Mouse (Mus musculus) embryo, embryonic 11 days (tissue): ENCODE measurements around the gene Nr6a1.

Source experiments
- DNase-seq: peaks from one replicate; pipeline ENCODE4 v3.0.0-alpha.2; 2015

Nr6a1 gene

GRCm38 (mm10) chr2:38711421-38711861 is 216.0 kb downstream of the Nr6a1 start:
- peak; percentile 42 for DNase-seq

- DNase-seq = peak; percentile 59
These were observed 216.9 kb downstream of the Nr6a1 start for GRCm38 (mm10) chr2:38710304-38711241.

GRCm38 (mm10) chr2:38708907-38709688 is 218.4 kb downstream of the Nr6a1 start:
- DNase-seq = no peak

- DNase-seq = no peak
These were observed 220.8 kb downstream of the Nr6a1 start for GRCm38 (mm10) chr2:38706661-38707060.

- no peak for DNase-seq
These were observed 222.5 kb downstream of the Nr6a1 start for GRCm38 (mm10) chr2:38705036-38705435.

GRCm38 (mm10) chr2:38704336-38704735 is 223.2 kb downstream of the Nr6a1 start:
- DNase-seq = no peak

GRCm38 (mm10) chr2:38700177-38700576 is 227.3 kb downstream of the Nr6a1 start:
- DNase-seq = no peak

GRCm38 (mm10) chr2:38698623-38699022 is 228.9 kb downstream of the Nr6a1 start:
- no peak for DNase-seq

GRCm38 (mm10) chr2:38697128-38698120 is 230.1 kb downstream of the Nr6a1 start:
- DNase-seq = peak; percentile 61

GRCm38 (mm10) chr2:38695770-38696169 is 231.7 kb downstream of the Nr6a1 start:
- DNase-seq = no peak

- DNase-seq = peak; percentile 66
These were observed 235.9 kb downstream of the Nr6a1 start for GRCm38 (mm10) chr2:38691542-38691941.

- no peak for DNase-seq
These were observed 237.6 kb downstream of the Nr6a1 start for GRCm38 (mm10) chr2:38689881-38690280.

- DNase-seq = peak; percentile 89
These were observed 238.5 kb downstream of the Nr6a1 start for GRCm38 (mm10) chr2:38688791-38689520.

GRCm38 (mm10) chr2:38685746-38686145 is 241.7 kb downstream of the Nr6a1 start:
- DNase-seq = no peak

GRCm38 (mm10) chr2:38683083-38683482 is 244.4 kb downstream of the Nr6a1 start:
- no peak for DNase-seq

- no peak for DNase-seq
These were observed 245.3 kb downstream of the Nr6a1 start for GRCm38 (mm10) chr2:38682209-38682608.

- DNase-seq = no peak
These were observed 248.5 kb downstream of the Nr6a1 start for GRCm38 (mm10) chr2:38678947-38679346.

- DNase-seq = peak; percentile 44
These were observed 252.0 kb downstream of the Nr6a1 start for GRCm38 (mm10) chr2:38675366-38675969.
